Mouse (Mus musculus) layer of hippocampus, postnatal 14 days (tissue): Measurements from ENCODE around the gene Tas2r121. TPM values are rescaled to one million over a fixed set of nuclear protein-coding genes. Genes with fewer than 3 reads are reported as not detected.
"Not testable (repeated sequence)": the region's sequence is repeated elsewhere in the genome, so short reads cannot be mapped to it uniquely, and the experiment has no call there.

Experiments used
- DNase-seq, 2 experiments: peaks; one replicate each; pipeline ENCODE4 v3.0.0; 2021 to 2022; ENCODE audit warnings: low spot score in 2 of 2, mixed read lengths in 1 of 2
- long read RNA-seq, 2 experiments: library from polyadenylated mRNA; stranded (forward); transcript quantifications; one replicate each; pipeline ENCODE4 v2.0.0; 2021
- total RNA-seq, 2 experiments: library from RNA; stranded (reverse); gene quantifications; 2 replicates each; pipeline ENCODE4 v1.2.3; 2021

Gene Tas2r121
- not detected for total RNA-seq
- long read RNA-seq, experiment 1: 0 reads
- long read RNA-seq, experiment 2: 0 reads

DNA sequence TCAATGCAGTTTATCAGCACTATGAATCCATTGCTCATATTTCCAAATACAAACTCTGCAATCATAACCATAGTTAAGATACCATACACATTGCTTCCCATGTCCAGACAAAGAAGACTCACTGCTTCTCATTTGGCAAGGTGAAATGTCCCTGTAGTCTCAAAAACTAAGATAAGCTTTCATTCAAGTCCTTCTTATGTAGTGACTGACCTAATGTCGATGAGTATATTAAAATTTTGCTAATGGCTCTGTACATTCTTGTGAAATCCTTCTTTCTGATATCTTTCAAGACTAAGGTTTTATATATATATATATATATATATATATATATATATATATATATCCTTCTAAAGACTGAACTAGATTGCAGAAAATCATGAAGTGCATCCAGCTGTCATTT is at the start of gene Tas2r121:
Gene Tas2r121, minus strand, starts transcription at position 101 of the 400 bp plus-strand sequence.
- DNase-seq: no peak

DNA sequence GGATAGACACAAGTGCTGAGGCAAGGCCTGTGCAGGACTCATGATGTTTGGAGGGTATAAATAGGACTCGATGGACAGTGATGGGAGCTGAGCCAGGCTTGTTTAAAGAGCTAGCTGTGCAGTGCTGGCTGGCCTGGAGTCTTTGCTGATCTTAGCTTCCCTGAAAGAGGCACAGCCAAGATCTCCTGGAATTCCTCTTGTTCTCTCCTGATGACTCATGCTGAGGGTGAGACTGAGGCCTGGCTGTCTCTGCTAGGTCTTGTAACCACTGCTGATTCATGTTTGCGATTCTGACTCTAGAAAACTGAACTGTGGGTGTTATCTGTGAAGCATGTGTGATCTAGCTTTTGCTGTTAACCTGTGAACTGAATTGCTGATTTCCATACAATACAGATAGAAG is 49.4 kb upstream of the Tas2r121 start:
- DNase-seq: no peak

DNA sequence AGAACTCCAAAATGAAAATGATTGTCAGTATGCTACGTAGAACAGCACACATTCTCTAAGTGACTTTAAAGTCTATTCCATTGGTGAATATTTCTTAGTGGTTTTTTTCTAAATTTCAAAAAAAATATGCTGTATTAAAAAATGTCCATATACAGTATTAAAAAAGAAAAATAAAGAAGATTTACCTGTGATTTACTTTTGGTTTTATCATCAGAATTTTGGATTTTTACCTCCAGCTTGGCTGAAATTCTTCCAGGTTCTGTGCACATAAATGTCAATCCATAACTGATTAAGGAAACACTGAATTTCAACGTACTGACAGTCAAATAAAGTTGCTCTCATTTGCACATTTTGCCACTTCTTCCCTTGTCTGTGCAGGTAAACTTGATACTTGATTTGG is 37.1 kb upstream of the Tas2r121 start, which contains the start of gene Tas2r115:
Gene Tas2r115, minus strand, starts transcription at position 101 of the 400 bp plus-strand sequence.
- no peak for DNase-seq

DNA sequence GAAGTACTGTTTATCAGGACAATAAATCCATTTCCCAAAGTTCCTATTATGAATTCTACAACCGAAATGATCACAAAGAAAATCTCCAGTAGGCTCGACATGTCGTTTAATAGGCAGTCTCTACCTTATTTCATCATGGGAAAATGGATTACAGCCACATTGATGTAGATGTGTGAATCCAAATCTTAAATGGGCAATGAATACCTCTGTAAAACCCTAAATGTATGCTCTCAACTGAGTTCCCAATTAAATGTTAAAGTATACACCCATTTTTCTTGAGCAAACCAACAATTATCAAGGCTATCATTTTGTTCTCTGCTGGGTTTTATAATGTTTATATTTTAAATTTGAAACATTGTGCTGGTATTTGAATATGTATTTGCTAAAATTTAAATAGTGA is 11.0 kb upstream of the Tas2r121 start, which contains the start of gene Tas2r122:
Gene Tas2r122, minus strand, starts transcription at position 101 of the 400 bp plus-strand sequence.
- DNase-seq: no peak

DNA sequence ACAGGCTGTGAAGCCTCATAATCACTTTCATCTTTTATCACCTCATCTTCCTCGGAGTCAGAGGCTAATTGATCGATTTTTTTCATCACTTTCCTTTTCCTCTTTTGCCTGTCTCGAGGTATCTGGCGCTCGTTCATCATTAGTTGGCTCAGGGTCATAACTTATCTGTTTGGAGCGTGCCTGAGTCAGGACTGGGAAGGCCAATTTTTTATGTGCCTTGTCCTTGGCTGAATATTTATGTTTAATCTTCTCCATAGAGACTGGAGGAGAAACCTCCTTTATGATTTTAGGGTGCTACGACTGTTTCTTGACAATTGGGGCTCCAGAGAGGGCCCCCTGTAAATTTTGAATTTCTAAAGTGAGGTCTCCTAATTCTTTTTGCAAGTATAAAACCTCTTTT is 9.2 kb downstream of the Tas2r121 start:
- DNase-seq: not testable (repeated sequence)

DNA sequence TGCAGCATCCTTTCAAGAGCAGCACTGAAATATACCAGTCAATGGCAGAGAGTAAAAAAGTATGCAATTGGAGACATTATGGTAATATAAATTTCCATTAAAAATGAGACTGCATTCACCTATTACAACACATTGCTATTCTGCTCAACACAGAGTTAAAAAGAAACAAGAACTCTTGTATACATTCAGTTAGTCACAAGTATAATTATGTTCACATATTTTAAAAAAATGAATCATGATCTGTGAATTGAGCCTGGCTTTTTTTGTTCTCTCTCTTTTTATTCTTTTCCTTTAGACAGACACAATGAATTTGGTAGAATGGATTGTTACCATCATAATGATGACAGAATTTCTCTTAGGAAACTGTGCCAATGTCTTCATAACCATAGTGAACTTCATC is 44.2 kb downstream of the Tas2r121 start, which contains the start of gene Tas2r120:
Gene Tas2r120, plus strand, starts transcription at position 301 of the 400 bp plus-strand sequence.
- DNase-seq: no peak

DNA sequence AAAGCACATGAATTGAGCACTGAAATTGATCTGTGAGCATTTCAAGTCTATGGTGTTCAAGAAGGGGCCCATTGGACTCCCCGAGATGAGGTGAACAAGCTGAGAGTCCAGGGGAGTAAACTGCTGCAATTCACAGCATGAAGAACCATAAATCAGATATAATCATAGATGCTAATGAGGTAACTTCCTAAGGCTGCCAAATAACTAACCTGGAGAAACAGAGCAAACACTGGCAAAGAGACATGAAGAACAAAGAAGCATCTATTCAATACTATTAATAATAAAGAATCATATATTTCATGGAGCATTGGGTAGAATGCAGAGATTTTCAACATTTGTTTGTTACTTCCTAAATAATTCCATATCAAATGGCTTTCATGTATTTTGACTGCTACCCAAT is 49.4 kb downstream of the Tas2r121 start, which contains the start of gene A630073D07Rik:
Gene A630073D07Rik, minus strand, starts transcription at position 101 of the 400 bp plus-strand sequence.
- DNase-seq: no peak

Other genes starting within 250 kb of the Tas2r121 start
- not detected for gene Prh1, start 131.2 kb downstream of the Tas2r121 start, total RNA-seq
- gene Prp2, start 105.1 kb downstream of the Tas2r121 start, total RNA-seq: not detected
- gene A630073D07Rik, start 49.5 kb downstream of the Tas2r121 start, total RNA-seq: not detected
- gene Tas2r120, start 44.1 kb downstream of the Tas2r121 start, total RNA-seq: not detected
- not detected for gene Tas2r122, start 10.9 kb upstream of the Tas2r121 start, total RNA-seq
- gene Tas2r115, start 37.0 kb upstream of the Tas2r121 start, total RNA-seq: not detected
- gene Tas2r124, start 53.7 kb upstream of the Tas2r121 start, total RNA-seq: not detected
- gene Tas2r102, start 61.1 kb upstream of the Tas2r121 start, total RNA-seq: not detected
- not detected for gene Tas2r136, start 77.2 kb upstream of the Tas2r121 start, total RNA-seq
- not detected for gene Tas2r117, start 101.8 kb upstream of the Tas2r121 start, total RNA-seq
- gene Tas2r123, start 146.1 kb upstream of the Tas2r121 start, total RNA-seq: not detected
- not detected for gene Tas2r116, start 154.4 kb upstream of the Tas2r121 start, total RNA-seq
- not detected for gene Tas2r110, start 167.0 kb upstream of the Tas2r121 start, total RNA-seq
- gene Tas2r113, start 192.0 kb upstream of the Tas2r121 start, total RNA-seq: not detected
- gene Tas2r125, start 208.6 kb upstream of the Tas2r121 start, total RNA-seq: not detected